Mouse (Mus musculus) kidney, adult 2 months (tissue): Measurements from ENCODE around the gene Anxa11.

Experiments used
- CTCF ChIP-seq: fragments of 200-500 bp; conservative IDR thresholded peaks from 2 replicates; pipeline ENCODE4 v1.5.1; 2011; ENCODE audit warnings: low read depth, mild to moderate bottlenecking, control low read depth, low read length, moderate library complexity, mixed read lengths; ENCODE audit not compliant: insufficient read depth, insufficient read length
- POLR2A ChIP-seq: fragments of 200-500 bp; IDR thresholded peaks from one replicate; pipeline ENCODE4 v1.6.1; 2011; ENCODE audit warnings: low read depth, low read length, control low read depth

- TF ChIP-seq CTCF: no peak
- TF ChIP-seq POLR2A: no peak
Measured at GRCm38 (mm10) chr14:25794331-25794730, 47.6 kb upstream of the Anxa11 start.
